Mouse (Mus musculus) retina, adult 2 months (tissue): ENCODE measurements around the gene Fam89b.

ENCODE experiments used
- DNase-seq: peaks from one replicate; pipeline ENCODE4 v3.0.0-alpha.2; 2012; ENCODE audit warnings: low read depth, low spot score

Fam89b gene

DNA sequence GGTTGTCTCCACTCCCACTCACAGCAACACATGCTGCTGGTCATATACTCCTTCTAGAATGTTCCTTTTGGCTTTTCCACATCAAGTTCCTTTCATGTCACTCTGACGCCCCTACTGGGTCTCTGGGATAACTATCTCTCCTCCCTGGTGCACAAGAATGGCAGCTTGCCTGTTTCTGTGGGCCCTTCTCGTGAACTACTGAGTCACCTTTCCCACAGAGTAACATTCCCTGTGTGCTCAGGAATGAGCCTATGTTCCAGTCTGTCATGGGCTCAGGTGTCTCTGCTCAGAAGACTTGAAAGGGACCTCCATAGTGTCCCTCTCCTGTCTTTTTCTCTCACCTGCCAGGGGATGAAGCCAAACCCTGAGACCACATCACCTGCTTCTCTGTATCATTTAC lies 10.0 kb upstream of the Fam89b start:
- DNase-seq, result no peak

- no peak for DNase-seq
These were observed 4.9 kb upstream of the Fam89b start for GRCm38 (mm10) chr19:5734325-5734724.

GRCm38 (mm10) chr19:5731264-5731978 lies 2.0 kb upstream of the Fam89b start:
- DNase-seq, result peak; percentile 94

- DNase-seq, result no peak
These were observed 1.1 kb upstream of the Fam89b start for GRCm38 (mm10) chr19:5730314-5731186.

DNA sequence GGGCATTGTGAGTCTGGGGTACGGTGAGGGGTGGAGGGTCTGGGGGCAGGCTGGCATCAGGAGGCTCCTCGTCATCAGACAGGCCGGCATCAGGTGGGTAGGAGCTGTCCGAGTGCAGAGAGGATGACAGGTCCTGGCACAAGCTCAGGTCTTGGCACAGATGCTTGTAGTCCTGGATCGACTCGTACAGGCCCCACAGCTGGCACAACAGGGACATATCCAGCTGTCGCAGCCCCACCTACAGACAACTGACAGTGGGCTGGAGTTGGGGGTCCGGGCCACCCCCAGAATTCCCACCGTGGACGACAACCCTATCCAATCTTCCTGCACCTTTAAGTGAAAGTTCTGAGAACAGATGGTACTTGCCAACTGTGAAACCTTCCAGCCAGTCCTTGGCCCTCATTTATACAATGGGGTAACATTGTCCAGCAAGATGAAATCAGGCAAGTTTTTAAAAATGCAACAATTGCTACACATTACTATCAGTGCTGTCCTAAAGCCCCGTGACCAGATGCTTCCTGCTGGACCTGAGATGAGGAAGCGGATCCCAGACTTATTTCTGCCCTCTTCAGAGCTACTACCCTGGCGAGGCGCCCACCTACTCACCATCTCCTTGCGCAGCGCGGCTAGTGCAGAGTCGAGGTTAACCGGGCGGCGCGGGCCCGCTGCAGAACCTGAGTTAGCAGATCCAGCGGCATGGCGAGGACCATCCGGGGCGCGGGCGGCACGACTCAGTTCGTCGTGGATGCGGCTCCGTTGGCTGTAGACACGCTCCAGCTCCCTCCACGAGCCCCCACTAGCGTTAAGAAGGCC lies 616 bp downstream of the Fam89b start:
- DNase-seq, result no peak

GRCm38 (mm10) chr19:5727701-5728100 lies 1.8 kb downstream of the Fam89b start:
- DNase-seq, result peak; percentile 53

DNA sequence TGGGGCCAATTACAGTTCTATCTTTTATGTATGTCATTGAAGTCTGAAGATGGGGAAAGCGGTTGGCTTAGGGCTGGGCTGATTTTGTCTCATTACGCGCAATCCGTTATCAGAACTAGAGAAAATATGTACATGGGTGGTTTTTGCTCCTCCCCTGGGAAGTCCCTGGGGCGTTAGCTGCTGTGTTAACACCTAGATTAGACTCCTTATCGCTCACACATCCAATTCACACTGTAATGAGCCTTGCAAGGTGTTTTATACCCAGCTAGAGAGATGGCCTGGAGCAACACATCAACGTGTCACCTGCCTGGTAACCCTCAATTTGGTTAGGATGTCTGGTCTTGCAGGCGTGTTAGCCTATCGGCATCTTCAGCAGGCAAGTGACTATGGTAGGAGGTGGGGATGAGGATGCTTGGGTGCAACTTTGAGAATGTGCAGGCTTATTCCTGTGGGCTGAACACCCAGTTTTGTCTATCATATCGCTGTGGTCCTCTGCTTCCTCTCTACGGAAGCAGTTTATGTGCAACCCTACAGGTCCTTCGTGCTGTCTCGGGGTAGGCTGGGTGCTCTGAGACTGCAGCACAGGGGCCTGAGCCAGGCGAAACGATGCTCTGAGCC lies 2.4 kb downstream of the Fam89b start:
- no peak for DNase-seq

DNA sequence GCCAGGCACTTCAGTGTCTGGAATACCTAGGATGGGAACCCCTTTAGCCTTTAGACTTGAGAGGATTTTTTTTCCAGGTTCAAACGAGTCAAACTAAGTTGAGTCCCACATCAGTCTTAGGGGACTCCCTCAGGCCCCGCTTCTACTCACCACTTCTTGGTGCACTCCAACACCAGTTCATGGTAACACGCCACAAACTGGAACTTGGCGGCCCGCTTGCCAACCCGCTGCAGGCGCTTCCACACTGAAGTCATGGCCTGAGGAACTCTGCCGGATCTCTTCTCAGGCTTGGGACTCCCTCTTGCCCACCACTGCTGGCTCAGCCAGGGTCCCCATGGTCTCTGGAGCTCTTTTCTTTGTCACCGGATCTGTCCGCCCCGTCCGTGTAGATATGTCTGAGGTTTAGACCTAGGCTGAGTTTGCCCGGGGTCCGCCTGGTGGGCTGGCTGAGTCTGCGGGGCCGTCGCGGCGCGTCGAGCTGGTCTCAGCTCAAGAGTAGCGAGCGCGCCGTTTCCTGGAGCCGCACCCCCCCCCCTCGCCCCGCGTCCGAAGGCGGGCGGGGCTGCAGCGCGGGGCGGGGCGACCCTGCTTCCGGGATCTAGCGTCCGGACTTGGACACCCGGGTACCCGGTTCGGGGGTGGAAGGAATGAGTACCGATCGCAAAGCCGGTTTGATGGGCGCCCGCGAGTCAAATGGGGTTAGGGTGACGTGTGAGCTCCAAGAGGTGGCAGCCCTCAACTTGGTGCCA lies 3.5 kb downstream of the Fam89b start, which contains the start of gene Ehbp1l1:
Gene Ehbp1l1 (minus strand): TSS at position 551 of the 749 bp plus-strand sequence.
- no peak for DNase-seq

DNA sequence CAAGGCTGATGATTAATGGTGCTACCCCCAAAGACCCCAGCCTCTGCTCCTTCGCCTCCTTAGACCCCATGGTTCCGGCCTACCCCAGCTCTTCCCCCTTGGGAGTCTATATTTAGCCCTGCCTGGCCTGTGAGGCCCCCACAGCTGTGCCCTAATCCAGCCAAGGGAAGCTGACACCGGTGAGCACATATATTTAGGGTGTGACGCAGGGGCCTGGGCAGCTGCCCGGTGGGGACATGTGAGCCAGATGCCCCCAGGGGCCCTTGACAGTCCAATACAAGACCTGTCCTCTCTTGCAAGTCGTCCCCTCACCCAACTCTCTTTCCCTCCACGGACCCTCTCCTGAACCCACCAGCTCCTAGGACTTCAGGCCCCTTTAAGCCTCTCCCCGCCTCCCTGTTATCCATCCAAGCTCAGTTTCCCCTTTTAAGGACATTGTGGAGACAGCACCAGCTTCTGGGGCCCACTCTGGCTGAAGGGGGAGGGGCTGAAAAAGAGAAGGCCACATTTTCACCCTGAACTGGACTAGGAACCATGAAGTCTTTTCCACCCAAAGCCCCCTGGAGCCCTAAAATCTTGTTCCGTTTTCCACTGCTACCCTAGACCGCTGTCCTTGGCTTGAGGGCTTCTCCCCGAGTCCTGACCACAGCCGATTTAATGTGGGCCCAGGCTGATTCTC lies 4.3 kb downstream of the Fam89b start:
- no peak for DNase-seq

DNA sequence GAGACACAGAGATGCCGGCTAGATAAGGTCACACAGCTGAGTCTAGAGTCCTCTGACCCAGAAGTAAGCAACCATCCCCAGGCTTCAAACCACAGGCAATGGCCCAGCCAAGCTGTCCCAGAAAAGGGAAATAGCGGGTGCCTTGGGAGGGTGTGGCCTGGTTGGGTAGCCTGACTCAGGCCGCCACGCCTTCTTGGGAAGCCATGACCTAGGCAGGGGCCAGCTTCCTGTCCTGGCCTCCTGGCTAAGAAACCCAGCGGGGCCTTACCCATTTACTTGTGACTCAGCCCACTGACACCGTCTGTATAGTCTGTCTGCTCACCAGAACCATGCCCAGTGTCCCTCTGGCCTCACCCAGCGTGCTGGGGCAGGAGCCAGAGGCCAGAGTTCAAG lies 4.9 kb downstream of the Fam89b start:
- no peak for DNase-seq

GRCm38 (mm10) chr19:5723934-5724548 lies 5.4 kb downstream of the Fam89b start:
- DNase-seq, result no peak

- DNase-seq, result no peak
These were observed 6.5 kb downstream of the Fam89b start for GRCm38 (mm10) chr19:5722848-5723425.

DNA sequence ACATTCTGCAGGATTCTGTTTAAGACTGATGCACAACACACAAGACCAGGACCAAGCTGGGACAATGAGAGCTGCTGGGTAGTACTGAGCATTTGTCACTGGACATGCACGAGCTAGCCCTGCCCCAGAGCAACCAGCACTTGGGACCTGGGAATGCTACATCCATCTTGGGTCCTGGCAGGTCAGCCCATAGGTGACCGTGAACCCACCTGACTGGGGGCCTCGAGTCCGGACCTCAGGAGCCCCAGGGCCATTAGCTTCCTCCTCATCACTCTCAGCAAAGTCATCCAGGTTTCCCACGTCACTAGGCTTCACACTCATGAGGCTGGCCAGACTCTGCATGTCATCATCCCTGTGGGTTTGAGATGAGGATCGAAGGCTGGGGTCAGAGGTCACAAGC lies 8.2 kb downstream of the Fam89b start:
- no peak for DNase-seq

GRCm38 (mm10) chr19:5716955-5717354 lies 12.5 kb downstream of the Fam89b start:
- DNase-seq, result no peak

GRCm38 (mm10) chr19:5715793-5716688 lies 13.4 kb downstream of the Fam89b start:
- no peak for DNase-seq

GRCm38 (mm10) chr19:5713730-5714129 lies 15.7 kb downstream of the Fam89b start:
- DNase-seq, result no peak

DNA sequence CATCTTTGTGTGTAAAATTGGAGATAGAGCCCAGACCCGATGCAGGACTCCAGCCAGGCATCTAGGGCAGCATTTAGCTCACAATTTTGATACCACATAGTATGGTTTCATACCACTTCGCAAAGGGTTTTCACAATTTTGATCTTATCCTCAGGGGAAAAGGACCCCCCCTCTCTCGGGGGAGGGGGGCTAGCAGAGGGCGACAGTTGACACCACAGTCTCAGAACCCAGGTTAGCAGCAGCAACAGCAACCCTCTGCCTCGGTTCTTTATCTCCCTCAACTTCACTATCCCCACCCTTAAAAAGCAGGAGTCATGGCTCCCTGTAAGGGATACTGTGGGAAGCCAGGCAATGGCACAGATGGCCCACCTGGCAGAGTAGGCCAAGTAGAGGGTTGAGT lies 16.2 kb downstream of the Fam89b start:
- no peak for DNase-seq

- DNase-seq, result no peak
These were observed 17.5 kb downstream of the Fam89b start for GRCm38 (mm10) chr19:5711907-5712460.
